Mouse (Mus musculus) embryonic stem cell, embryonic (primary cell): ENCODE measurements around the gene Tnfrsf22.

Experiments used
- CTCF ChIA-PET, 4 experiments: fragments of 300-600 bp in 2 of 4; fragments of 350-600 bp in 2 of 4; sonication (Branson Sonifier 250); formaldehyde crosslinking; loops; one replicate each; lab custom pipeline; 2022; ENCODE audit warnings: inconsistent platforms in 2 of 4; lab: Charles Lee
- POLR2A ChIA-PET, 4 experiments: fragments of 300-600 bp in 2 of 4; fragments of 350-600 bp in 2 of 4; sonication (Branson Sonifier 250); formaldehyde crosslinking; loops; one replicate each; lab custom pipeline; 2022; ENCODE audit warnings: antibody characterized with exemption in 4 of 4, inconsistent platforms in 1 of 4; lab: Charles Lee

The Tnfrsf22 gene

GRCm38 (mm10) chr7:143605321-143605720 lies 44.1 kb downstream of the Tnfrsf22 start:
- POLR2A ChIA-PET = interaction anchor here in 2 of 4 experiments (0.5 to 0.8 kb wide), 2 partner anchors 8 to 369 kb away, joined by 3 to 4 read pairs; no protein-coding TSS in a partner anchor
- CTCF ChIA-PET = interaction anchor here in 1 of 4 experiments (0.8 kb wide), 1 partner anchor 91 kb away, joined by 3 read pairs; no protein-coding TSS in a partner anchor

GRCm38 (mm10) chr7:143604889-143605288 lies 44.6 kb downstream of the Tnfrsf22 start:
- ChIA-PET POLR2A (interaction anchor here in 2 of 4 experiments (0.5 to 0.8 kb wide), 3 partner anchors 9 to 370 kb away, joined by 3 to 4 read pairs (median 4); no protein-coding TSS in a partner anchor), CTCF (interaction anchor here in 1 of 4 experiments (0.8 kb wide), 1 partner anchor 92 kb away, joined by 3 read pairs; no protein-coding TSS in a partner anchor)

DNA sequence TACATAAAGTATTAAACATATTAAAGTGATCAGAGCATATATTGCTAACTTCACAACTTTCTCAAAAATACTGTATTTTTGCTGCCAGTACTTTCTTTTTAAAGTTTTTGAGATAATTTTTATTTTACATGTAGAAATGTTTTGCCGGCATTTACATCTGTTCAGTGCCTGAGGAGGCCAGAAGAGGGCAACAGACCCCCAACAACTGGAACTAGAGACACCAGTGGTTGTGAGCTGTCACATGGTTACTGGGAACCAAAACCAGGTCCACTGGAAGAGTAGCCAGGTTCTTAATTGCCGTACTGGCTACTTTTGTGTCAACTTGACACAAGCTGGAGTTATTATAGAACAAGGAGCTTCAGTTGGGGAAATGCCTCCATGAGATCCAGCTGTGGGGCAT lies 47.8 kb downstream of the Tnfrsf22 start:
- ChIA-PET CTCF (interaction anchor here (0.6 to 1.6 kb wide), 11 partner anchors 11 to 105 kb away, joined by 3 to 7 read pairs (median 4); partner anchors contain the start of genes Nap1l4 (in 1 of the 4) and Tnfrsf23 (in 1 of the 4)), POLR2A (interaction anchor here in 3 of 4 experiments (0.6 to 6.4 kb wide), 9 partner anchors 9 to 371 kb away, joined by 3 to 109 read pairs (median 3); partner anchors contain the start of genes Nap1l4 (in 2 of the 3), Cdkn1c (in 1 of the 3) and Tnfrsf22 (in 1 of the 3))

DNA sequence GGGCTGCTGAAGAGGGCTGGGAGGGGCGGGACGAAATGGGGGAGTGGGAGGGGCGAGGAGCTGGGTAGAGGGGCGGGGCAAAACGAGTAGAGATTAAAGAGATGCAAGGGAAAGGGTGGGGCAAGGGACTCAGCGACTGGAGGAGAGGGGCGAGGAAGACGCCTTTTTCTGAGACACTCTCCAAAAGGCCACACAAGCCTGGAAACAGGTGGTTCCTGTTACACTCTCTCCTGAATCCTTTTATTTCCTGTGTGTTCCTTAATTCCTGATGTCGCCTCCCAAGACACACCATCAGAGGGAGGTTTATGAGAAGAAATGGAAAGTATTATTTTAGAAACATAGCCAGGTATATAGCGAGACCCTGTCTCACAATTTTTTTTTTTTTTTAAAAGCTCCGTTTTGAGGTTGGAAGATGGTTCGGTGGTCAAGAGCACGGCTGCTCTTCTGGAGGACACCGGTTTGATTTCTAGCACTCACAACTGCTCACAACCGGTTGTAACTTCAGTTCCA lies 49.2 kb downstream of the Tnfrsf22 start:
- ChIA-PET POLR2A (interaction anchor here (0.5 to 11.0 kb wide), 125 partner anchors 8 to 1698 kb away, joined by 3 to 195 read pairs (median 4); partner anchors contain the start of genes Nap1l4 (in 3 of the 4), Tnfrsf22 (in 3 of the 4), Cd81 (in 2 of the 4) and Dhcr7 (in 2 of the 4)), CTCF (interaction anchor here (0.5 to 1.6 kb wide), 14 partner anchors 12 to 458 kb away, joined by 3 to 7 read pairs (median 4); partner anchors contain the start of gene Nap1l4 (in 1 of the 4))

DNA sequence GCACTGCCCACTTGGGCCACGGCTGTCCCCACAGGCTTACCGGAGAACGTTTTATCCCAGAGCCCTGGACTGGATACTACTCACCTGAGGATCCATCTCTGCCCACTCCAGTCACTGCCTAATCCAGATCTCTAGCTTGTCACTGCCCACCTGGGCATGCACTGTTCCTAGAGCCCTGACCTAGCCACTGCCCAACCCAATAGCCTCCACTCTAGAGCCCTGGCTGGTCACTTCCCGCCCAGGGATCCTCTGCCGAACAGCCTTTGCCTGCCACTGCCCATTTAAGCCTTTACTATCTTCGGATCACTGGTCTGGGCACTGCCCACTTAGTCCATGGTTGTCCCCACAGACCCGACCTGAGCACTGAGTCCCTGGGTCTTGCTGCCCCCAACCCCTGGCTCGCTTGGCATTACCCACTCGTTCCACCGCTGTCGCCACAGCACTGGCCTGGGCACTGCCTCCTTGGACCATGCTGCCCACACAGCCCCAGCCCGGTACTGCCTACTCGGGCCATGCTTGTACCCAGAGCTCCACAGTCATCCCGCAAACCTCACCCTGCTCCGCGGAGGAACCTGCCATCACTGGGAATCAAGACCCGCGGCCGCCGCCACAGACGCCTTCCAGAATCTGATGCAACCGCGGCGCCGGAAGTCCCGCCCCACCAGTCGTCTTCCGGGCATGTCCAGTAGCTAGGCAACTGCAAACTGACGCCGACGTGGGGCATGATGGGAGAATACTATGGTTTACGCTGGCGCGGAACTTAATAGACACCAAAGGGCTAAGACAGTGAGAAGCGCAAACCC lies 49.8 kb downstream of the Tnfrsf22 start, which contains the start of gene Cars:
Gene Cars (minus strand): TSS at position 663 of the 803 bp plus-strand sequence.
- ChIA-PET POLR2A (interaction anchor here (0.6 to 11.0 kb wide), 137 partner anchors 8 to 1698 kb away, joined by 3 to 195 read pairs (median 4); partner anchors contain the start of genes Dhcr7 (in 3 of the 4), Nadsyn1 (in 3 of the 4), Nap1l4 (in 3 of the 4) and Tnfrsf22 (in 3 of the 4)), CTCF (interaction anchor here (0.5 to 1.6 kb wide), 14 partner anchors 13 to 444 kb away, joined by 3 to 7 read pairs (median 4); partner anchors contain the start of gene Nap1l4 (in 1 of the 4))

- CTCF ChIA-PET = interaction anchor here in 1 of 4 experiments (3.1 kb wide), 1 partner anchor 11 kb away, joined by 9 read pairs; no protein-coding TSS in a partner anchor
- POLR2A ChIA-PET = interaction anchor here in 3 of 4 experiments (0.5 to 11.0 kb wide), 17 partner anchors 10 to 1279 kb away, joined by 3 to 195 read pairs (median 5); partner anchors contain the start of genes Nap1l4 (in 2 of the 3) and Tnfrsf22 (in 1 of the 3)
These were observed 54.6 kb downstream of the Tnfrsf22 start for GRCm38 (mm10) chr7:143594865-143595264.

DNA sequence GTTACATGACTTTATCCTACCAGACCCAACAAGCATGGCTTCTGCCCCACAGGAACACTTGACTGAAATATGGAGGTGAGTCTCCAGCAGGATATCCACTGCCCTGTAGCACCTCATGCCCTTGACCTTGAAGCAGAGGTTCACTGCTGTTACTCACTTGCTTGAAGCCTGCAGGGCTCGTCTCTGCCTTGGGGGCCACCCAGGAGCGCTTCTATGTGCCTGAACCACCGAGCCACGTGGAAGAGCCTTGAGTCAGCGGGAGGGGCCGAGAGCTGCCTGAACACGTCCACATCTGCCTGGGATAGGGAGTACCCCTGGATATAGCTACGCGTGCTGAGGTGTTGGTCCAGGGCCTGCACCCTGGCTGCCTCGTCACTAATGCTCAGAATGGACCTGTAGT lies 57.2 kb downstream of the Tnfrsf22 start:
- ChIA-PET CTCF (interaction anchor here in 1 of 4 experiments (0.6 kb wide), 1 partner anchor 183 kb away, joined by 15 read pairs; no protein-coding TSS in a partner anchor), POLR2A (interaction anchor here in 3 of 4 experiments (0.6 to 11.0 kb wide), 24 partner anchors 8 to 93 kb away, joined by 3 to 195 read pairs (median 6); partner anchors contain the start of genes Nap1l4 (in 3 of the 3), Cars (in 2 of the 3) and Tnfrsf23 (in 1 of the 3))

GRCm38 (mm10) chr7:143588006-143588405 lies 61.5 kb downstream of the Tnfrsf22 start:
- CTCF ChIA-PET = interaction anchor here in 1 of 4 experiments (1.1 kb wide), 1 partner anchor 39 kb away, joined by 3 read pairs; the partner anchor contains the start of gene Nap1l4
- POLR2A ChIA-PET = interaction anchor here in 3 of 4 experiments (0.6 to 4.6 kb wide), 22 partner anchors 10 to 460 kb away, joined by 3 to 98 read pairs (median 6); partner anchors contain the start of genes Cars (in 3 of the 3), Nap1l4 (in 3 of the 3) and Tnfrsf22 (in 2 of the 3)

DNA sequence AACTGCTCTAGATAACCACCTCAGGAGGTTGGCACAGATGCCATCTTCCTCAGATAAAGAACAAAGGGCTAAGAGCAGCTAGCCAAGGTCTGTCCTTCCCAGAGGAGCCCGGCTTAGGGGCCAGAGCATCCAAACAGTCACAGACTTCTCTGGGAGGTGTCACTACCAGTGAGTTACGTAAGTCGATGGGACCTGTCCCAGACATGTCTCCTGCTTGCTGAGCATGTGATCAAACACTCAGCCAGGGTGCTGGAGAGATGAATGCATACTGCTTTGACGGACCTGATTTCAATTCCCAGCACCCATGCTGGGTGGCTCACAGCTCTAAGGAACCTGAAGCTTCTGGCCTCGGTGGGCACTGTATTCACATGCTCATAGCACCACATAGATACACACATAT lies 61.9 kb downstream of the Tnfrsf22 start:
- ChIA-PET CTCF (interaction anchor here in 1 of 4 experiments (1.1 kb wide), 1 partner anchor 39 kb away, joined by 3 read pairs; the partner anchor contains the start of gene Nap1l4), POLR2A (interaction anchor here in 3 of 4 experiments (0.6 to 4.6 kb wide), 21 partner anchors 9 to 459 kb away, joined by 3 to 98 read pairs (median 6); partner anchors contain the start of genes Cars (in 3 of the 3), Nap1l4 (in 3 of the 3) and Tnfrsf22 (in 2 of the 3))
